Comparison of ENCODE assay signal across 20 mouse cellular contexts in the genomic region with DNA sequence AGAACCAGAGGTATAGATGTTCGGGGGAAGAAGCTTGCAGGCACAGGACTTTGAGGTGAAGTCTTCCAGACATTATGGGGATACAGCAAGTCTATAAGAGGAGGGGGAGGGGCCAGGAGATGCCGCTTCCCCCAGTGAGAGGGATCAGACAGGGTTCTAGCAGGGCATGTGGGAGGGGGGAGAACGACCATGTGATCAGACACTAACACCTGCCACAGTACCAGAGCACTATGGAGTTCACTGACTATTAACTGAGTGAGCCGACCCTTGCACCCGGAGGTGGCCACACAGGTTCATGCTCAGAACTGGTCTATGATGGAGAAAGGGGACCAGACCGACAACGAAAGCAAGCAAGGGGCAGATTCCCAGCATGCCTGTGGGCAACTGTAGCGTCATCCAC.
DNase-seq lines count a peak whose midpoint lies in the region; ATAC-seq and TF ChIP-seq lines count a peak whose summit lies in the region.
"Had no signal": no experiment of that assay in that cellular context is flagged by ENCODE, and none has a peak within 500 bp of the region (broad histone marks: within the 10 kb centered on the region; RNA-seq: fewer than 3 reads in every experiment).

No protein-coding gene starts in this region.

- no peaks in the 10 kb centered on the region for H3K9me3 ChIP-seq in heart, embryonic 13.5 days
- H3K9me3 ChIP-seq in kidney, embryonic 16.5 days (ENCODE audit: low read length) = no peaks in the 10 kb centered on the region
- no peaks in the 10 kb centered on the region for H3K9me3 ChIP-seq in kidney, embryonic 14.5 days (ENCODE audit: control insufficient read depth, low read length)
- H3K9me3 ChIP-seq in neural tube, embryonic 13.5 days = no peaks in the 10 kb centered on the region
- H3K9me3 ChIP-seq: embryonic facial prominence, embryonic 13.5 days; forebrain, embryonic 13.5 days; hindbrain, embryonic 12.5 days had no signal

- no peak overlapping the region for H3K4me3 ChIP-seq in heart, embryonic 13.5 days
- no peak overlapping the region for H3K4me3 ChIP-seq in heart, adult 2 months
- no peak overlapping the region for H3K4me3 ChIP-seq in kidney, embryonic 16.5 days (ENCODE audit: low read length)
- H3K4me3 ChIP-seq in kidney, embryonic 14.5 days (ENCODE audit: low read length) = no peak overlapping the region
- no peak overlapping the region for H3K4me3 ChIP-seq in neural tube, embryonic 13.5 days
- H3K4me3 ChIP-seq: embryonic facial prominence, embryonic 13.5 days; forebrain, embryonic 13.5 days; gastrocnemius, adult 2 months; hindbrain, embryonic 12.5 days had no signal

- H3K36me3 ChIP-seq in heart, embryonic 13.5 days = no peaks in the 10 kb centered on the region
- H3K36me3 ChIP-seq in heart, adult 2 months (ENCODE audit: control insufficient read depth, insufficient read depth, low read length) = no peaks in the 10 kb centered on the region
- no peaks in the 10 kb centered on the region for H3K36me3 ChIP-seq in kidney, embryonic 16.5 days (ENCODE audit: insufficient read depth, low read length)
- no peaks in the 10 kb centered on the region for H3K36me3 ChIP-seq in kidney, embryonic 14.5 days (ENCODE audit: control insufficient read depth, insufficient read depth, low read length)
- H3K36me3 ChIP-seq in neural tube, embryonic 13.5 days = 0 out of 2 replicates have a peak, but pooled peaks cover 6% of the 10 kb centered on the region
- H3K36me3 ChIP-seq: embryonic facial prominence, embryonic 13.5 days had no signal

- H3K79me2 ChIP-seq in heart, adult 2 months (replicated peaks; ENCODE audit: control insufficient read depth, insufficient read depth, low read length) = no peaks in the 10 kb centered on the region

- TF ChIP-seq POLR2A in heart, adult 2 months (IDR thresholded peaks at IDR 0.05; ENCODE audit: insufficient read depth, low read depth, low read length) = no peak

- H3K27ac ChIP-seq in heart, embryonic 13.5 days (replicated peaks) = peak overlapping the region; percentile 43
- H3K27ac ChIP-seq in heart, adult 2 months = no peak overlapping the region
- no peak overlapping the region for H3K27ac ChIP-seq in kidney, embryonic 16.5 days (ENCODE audit: low read length)
- H3K27ac ChIP-seq in kidney, embryonic 14.5 days (ENCODE audit: low read depth, low read length) = no peak overlapping the region
- no peak overlapping the region for H3K27ac ChIP-seq in neural tube, embryonic 13.5 days (replicated peaks)
- H3K27ac ChIP-seq: embryonic facial prominence, embryonic 13.5 days; forebrain, embryonic 13.5 days; gastrocnemius, adult 2 months; hindbrain, embryonic 12.5 days had no signal

- peaks cover 19% of the 10 kb centered on the region for H3K4me1 ChIP-seq in heart, embryonic 13.5 days
- H3K4me1 ChIP-seq in heart, adult 2 months (ENCODE audit: control insufficient read depth, insufficient read depth, low read length) = no peaks in the 10 kb centered on the region
- no peaks in the 10 kb centered on the region for H3K4me1 ChIP-seq in kidney, embryonic 16.5 days (ENCODE audit: insufficient read depth, low read length)
- H3K4me1 ChIP-seq in kidney, embryonic 14.5 days (ENCODE audit: control insufficient read depth, insufficient read depth, low read length) = no peaks in the 10 kb centered on the region
- peaks cover 7% of the 10 kb centered on the region; the same call in 1 of the 2 replicates for H3K4me1 ChIP-seq in neural tube, embryonic 13.5 days (replicated peaks)
- H3K4me1 ChIP-seq: embryonic facial prominence, embryonic 13.5 days; forebrain, embryonic 13.5 days; hindbrain, embryonic 12.5 days had no signal

- H3K27me3 ChIP-seq in heart, embryonic 13.5 days (replicated peaks) = no peaks in the 10 kb centered on the region
- H3K27me3 ChIP-seq in heart, adult 2 months (ENCODE audit: control insufficient read depth, insufficient read depth, low read length) = no peaks in the 10 kb centered on the region
- H3K27me3 ChIP-seq in kidney, embryonic 16.5 days (ENCODE audit: insufficient read depth, low read length) = no peaks in the 10 kb centered on the region; the same call in 1 of the 2 replicates
- H3K27me3 ChIP-seq in kidney, embryonic 14.5 days (ENCODE audit: control insufficient read depth, insufficient read depth, low read length) = no peaks in the 10 kb centered on the region
- H3K27me3 ChIP-seq in neural tube, embryonic 13.5 days = peaks cover 84% of the 10 kb centered on the region
- H3K27me3 ChIP-seq: embryonic facial prominence, embryonic 13.5 days had no signal

- WGBS in heart, embryonic 13.5 days = 49% methylated on average over 8 of the region's 8 CpGs
- 73% methylated on average over 8 of the region's 8 CpGs for WGBS in heart, adult 2 months
- 75% methylated on average over 8 of the region's 8 CpGs for WGBS in kidney, embryonic 16.5 days
- WGBS in kidney, embryonic 14.5 days = 83% methylated on average over 8 of the region's 8 CpGs
- WGBS in neural tube, embryonic 13.5 days = 83% methylated on average over 8 of the region's 8 CpGs

- DNase-seq in heart, adult 2 months = no peak
- DNase-seq in neural tube, embryonic 10.5 days (ENCODE audit: extremely low spot score, low spot score) = no peak
- DNase-seq in lung, postnatal 36 days = no peak
- DNase-seq: adrenal gland, adult 2 months; adrenal gland, postnatal 25 days; cerebellum, adult 18-20 months; cerebellum, adult 9-11 months; cerebellum, postnatal 36 days; gastrocnemius, adult 2 months; gastrocnemius, postnatal 25 days; heart, postnatal 4 days had no signal

- TF ChIP-seq CTCF in heart, adult 2 months (IDR thresholded peaks at IDR 0.05) = no peak

- no peak for ATAC-seq in heart, embryonic 13.5 days (ENCODE audit: extremely low read depth, insufficient number of reproducible peaks, low FRiP score, low TSS enrichment)
- ATAC-seq in kidney, embryonic 16.5 days (ENCODE audit: low FRiP score, low TSS enrichment) = peak; percentile 57
- ATAC-seq in kidney, embryonic 14.5 days (ENCODE audit: low FRiP score, low TSS enrichment) = no peak
- peak; percentile 19; the same call in 1 of the 2 replicates for ATAC-seq in neural tube, embryonic 13.5 days (ENCODE audit: low read depth)
- ATAC-seq: forebrain, embryonic 13.5 days; hindbrain, embryonic 16.5 days had no signal

- no peak overlapping the region for H3K9ac ChIP-seq in heart, embryonic 13.5 days
- no peak overlapping the region for H3K9ac ChIP-seq in heart, adult 2 months (ENCODE audit: low read depth, low read length)
- H3K9ac ChIP-seq in kidney, embryonic 16.5 days (replicated peaks; ENCODE audit: low read length) = no peak overlapping the region
- H3K9ac ChIP-seq in kidney, embryonic 14.5 days (ENCODE audit: low read depth, low read length) = no peak overlapping the region
- no peak overlapping the region for H3K9ac ChIP-seq in neural tube, embryonic 13.5 days
- H3K9ac ChIP-seq: embryonic facial prominence, embryonic 13.5 days; forebrain, embryonic 13.5 days; hindbrain, embryonic 12.5 days had no signal

- intact Hi-C loops in heart, adult 2 months (cut with DNase I) = no loop called here

- TF ChIP-seq EP300 in heart, adult 2 months (IDR thresholded peaks at IDR 0.05; ENCODE audit: insufficient read depth, low read depth, low read length) = no peak

- no peak overlapping the region for H3K4me2 ChIP-seq in heart, embryonic 13.5 days
- H3K4me2 ChIP-seq in kidney, embryonic 16.5 days (replicated peaks; ENCODE audit: low read depth, low read length) = no peak overlapping the region
- no peak overlapping the region for H3K4me2 ChIP-seq in kidney, embryonic 14.5 days (replicated peaks; ENCODE audit: low read depth, low read length)
- H3K4me2 ChIP-seq in neural tube, embryonic 13.5 days = no peak overlapping the region
- H3K4me2 ChIP-seq: embryonic facial prominence, embryonic 13.5 days; forebrain, embryonic 13.5 days; heart, embryonic 11.5 days; hindbrain, embryonic 12.5 days had no signal

Comparison
In these comparisons a context has a peak if more than half of its experiments do, and no peak if none do; other contexts are left out.
1. ATAC-seq: peak in kidney, embryonic 16.5 days (single experiment) and neural tube, embryonic 13.5 days (single experiment); none in heart, embryonic 13.5 days (single experiment) and kidney, embryonic 14.5 days (single experiment).